Mouse (Mus musculus) cerebellum, adult (tissue): ENCODE results near the gene Btg3.
A peak's percentile ranks its signal among the peaks of the same experiment; 100 is the strongest.
"Not testable (repeated sequence)": the region's sequence is repeated elsewhere in the genome, so short reads cannot be mapped to it uniquely, and the experiment has no call there.

ENCODE experiments used
- ATAC-seq: cut with Nextera tagmentation; 2 replicates; pipeline ENCODE4 v1.9.2; 2017; ENCODE audit warnings: mild to moderate bottlenecking, moderate library complexity, mixed read lengths; ENCODE audit not compliant: insufficient number of reproducible peaks, low FRiP score, low TSS enrichment

Btg3 gene

GRCm38 (mm10) chr16:78376745-78377570 lies at the start of gene Btg3:
Gene Btg3 (minus strand): TSS chr16:78377192.
- peak; percentile 72 for ATAC-seq

- ATAC-seq = 0 out of 2 replicates have a peak, but pooled peaks have one; percentile 26
Observed at GRCm38 (mm10) chr16:78417733-78418132, 40.7 kb upstream of the Btg3 start.

DNA sequence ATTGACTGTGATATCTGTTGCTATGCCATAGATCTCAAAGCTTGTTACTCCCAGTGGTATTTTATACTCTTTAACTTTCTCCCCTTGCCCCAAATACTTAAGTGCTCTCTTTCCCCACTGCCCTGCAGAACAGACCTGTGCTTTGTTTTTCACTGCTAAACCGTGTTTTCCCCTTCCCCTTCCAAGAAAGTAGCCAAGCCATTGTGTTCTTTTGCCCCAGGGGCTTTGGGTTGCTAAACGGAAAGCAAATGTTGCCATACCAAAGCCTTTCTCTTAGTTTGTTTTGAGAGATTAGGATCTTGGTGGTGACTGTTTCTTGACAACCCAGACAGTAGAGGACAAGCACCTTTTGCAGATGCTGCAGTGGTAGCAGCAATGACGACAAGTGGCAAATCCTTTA lies 39.5 kb upstream of the Btg3 start:
- ATAC-seq = no peak

DNA sequence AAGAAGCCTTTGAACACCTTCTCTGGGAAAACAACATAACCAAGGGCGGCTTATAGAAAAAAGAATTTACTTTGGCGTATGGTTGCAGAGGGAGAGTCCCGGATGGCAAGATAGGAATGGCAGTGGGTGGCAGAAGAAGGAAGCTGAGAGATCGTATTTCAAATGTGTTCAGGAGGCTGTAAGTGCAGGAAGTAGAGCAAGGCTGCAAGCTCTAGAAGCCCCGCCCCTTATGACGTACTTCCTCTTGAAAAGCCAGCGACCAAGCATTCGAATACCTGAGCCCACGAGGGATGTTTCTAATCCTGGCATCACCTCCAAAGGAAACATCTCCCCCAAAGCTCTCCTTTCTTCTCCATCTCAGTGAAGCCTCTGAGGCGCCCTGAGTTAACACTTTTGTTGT lies 33.0 kb upstream of the Btg3 start:
- no peak for ATAC-seq

DNA sequence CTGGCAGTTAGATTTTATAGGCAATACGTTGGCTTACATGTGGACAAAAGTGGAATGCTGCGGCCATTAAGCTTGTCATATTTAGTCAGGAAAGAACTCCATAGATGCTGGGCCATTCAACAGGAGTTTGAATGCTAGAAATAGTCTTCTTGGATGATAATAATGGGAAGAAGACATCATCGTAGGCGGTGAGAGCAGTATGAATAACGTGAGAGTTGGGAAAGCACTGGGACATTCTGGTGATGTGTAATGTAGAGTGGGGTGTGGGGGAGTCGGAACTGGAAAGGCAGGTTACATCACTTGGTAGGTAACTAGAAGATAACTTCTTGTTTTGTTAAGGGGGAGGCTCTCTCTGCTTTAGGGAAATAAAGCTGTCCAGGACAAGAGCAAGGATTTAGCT lies 30.9 kb upstream of the Btg3 start:
- no peak for ATAC-seq

- ATAC-seq = no peak
Observed at GRCm38 (mm10) chr16:78406657-78407056, 29.7 kb upstream of the Btg3 start.

- no peak for ATAC-seq
Observed at GRCm38 (mm10) chr16:78402316-78402715, 25.3 kb upstream of the Btg3 start.

DNA sequence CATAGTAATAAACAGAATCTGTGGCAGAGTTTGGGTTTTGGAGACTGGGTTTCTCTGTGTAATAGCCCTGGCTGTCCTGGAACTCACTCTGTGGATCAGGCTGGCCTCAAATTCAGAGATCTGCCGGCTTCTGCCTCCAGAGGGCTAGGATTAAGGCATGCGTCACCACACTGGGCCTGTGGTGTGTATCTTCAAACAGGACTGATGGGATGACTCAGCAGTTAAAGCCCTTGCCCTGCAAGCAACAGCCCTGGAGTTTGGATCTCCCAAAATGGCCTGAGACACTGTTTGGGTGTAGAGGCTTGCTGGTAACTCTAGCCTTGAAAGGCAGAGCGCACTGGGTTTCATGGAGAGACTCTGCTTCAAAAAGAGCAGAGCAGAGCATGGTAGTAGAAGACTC lies 22.4 kb upstream of the Btg3 start:
- no peak for ATAC-seq

DNA sequence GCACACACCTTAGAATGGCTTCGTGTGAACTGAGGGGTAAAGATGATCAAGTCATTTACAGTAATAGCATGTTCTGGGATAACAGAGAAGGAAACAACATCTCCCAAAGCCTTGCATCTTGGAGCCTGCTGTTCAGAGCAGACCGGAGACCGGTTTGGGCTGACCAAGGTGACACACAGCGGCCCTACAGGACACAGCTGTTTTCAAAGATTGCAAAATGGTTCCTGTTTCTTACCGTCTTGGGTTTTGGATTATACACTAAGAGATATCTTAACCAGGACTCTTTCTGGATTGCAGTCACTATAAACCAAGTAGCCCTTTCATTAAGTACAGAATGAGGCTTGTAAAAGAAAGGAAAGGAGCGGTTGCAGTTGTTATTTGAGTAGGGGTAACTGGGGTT lies 21.7 kb upstream of the Btg3 start:
- no peak for ATAC-seq

GRCm38 (mm10) chr16:78391354-78391753 lies 14.4 kb upstream of the Btg3 start:
- ATAC-seq = no peak

DNA sequence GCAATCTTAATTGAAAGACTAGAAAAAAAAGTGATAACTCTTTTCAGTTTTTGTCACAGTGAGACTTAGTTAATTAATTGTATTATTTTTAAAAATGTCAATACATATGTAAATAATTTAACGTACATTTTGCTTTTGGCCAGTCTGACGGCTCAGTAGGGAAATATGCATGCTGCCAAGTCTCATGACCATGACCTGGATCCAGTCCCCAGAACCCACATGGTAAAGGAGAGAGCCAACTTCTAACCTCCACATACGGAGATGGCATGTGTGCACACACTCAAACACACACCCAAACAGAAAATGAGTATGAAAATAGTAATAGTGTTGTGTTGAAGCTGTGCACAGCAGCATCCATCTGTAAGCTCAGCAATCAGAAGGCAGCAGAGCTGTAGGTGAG lies 13.0 kb upstream of the Btg3 start:
- ATAC-seq = no peak

DNA sequence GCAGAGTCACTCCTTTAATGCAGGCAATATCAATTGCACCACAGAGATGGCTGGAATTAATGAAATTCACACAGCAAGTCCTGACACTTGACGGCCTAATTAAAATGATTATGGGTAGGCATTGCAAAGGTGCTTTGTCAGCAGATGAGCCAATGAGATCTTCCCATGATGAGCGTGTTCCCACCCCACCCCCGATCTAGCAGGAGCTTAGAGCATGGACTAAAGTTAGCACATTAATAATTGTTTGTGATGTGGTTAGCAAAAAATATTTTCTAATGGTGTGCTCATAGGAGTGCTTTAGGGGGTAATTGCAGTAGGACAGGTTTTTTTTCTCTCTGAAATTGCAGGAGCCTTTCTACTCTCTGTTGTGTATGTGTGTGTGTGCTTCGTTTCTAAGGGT lies 12.1 kb upstream of the Btg3 start:
- no peak for ATAC-seq

- no peak for ATAC-seq
Observed at GRCm38 (mm10) chr16:78378493-78378892, 1.5 kb upstream of the Btg3 start.

- ATAC-seq = peak; percentile 16
Observed at GRCm38 (mm10) chr16:78375821-78376691, 936 bp downstream of the Btg3 start.

GRCm38 (mm10) chr16:78375222-78375621 lies 1.8 kb downstream of the Btg3 start:
- ATAC-seq = no peak

DNA sequence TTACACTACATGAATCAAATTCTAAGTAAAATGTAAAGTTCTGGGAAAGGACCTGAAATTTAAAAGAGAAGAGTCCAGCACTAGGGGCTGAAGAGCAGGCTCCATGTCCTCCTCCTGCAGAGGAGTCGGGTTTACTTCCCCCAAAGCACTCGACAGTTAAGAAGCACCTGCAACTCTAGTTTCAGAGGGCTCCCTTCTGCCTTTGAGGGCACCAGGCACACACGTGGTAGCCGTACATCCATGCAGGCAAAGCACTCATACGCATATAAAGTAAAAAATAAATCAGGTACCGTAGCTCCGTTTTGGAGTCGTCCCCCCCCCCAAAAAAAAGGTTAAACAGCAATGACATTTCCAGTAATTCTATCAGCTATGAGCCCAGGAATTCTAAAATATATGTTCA lies 3.2 kb downstream of the Btg3 start:
- no peak for ATAC-seq

DNA sequence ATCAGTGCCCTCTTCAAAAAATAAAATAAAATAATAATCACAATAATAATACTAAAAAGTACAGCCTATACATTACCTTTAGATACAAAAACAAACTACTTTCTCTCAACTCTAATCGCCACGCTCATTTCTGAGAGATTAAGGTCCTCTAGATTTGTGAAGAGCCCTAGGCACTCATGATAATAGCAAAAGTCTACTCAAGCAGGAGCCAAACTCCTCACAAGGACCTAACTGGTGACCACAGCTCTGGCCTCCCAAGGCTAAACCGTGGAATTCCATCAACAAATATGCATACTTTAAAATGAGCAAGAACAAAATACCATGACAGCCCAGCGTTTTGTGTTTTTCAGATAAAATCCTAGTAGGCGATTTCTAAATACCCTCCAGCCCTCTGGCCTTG lies 4.2 kb downstream of the Btg3 start:
- no peak for ATAC-seq

DNA sequence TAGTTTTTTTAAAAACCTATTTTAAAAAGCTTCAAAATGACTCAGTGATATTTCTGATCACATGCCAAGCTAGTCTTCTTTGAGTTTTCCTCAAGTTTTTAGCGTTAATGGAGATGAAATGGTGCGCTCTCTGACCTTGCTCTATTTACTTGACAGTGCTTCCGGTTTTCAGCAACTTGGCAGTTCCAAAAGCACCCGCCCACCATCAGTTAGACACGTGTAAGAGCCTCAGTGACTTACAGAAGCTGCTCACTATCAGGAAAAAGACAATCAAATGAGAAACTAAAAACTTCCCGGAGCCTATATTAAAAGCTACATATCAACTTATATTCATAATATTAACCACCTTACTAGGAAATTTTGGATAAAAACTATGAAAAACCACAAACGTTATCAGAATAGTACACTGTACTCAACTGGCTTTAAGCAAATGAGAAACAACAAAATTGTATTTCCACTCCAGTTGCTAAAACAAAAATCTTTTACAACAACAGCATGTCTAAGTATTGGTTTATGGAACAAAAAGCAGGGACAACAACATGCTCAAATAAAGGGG lies 5.4 kb downstream of the Btg3 start:
- ATAC-seq = no peak

DNA sequence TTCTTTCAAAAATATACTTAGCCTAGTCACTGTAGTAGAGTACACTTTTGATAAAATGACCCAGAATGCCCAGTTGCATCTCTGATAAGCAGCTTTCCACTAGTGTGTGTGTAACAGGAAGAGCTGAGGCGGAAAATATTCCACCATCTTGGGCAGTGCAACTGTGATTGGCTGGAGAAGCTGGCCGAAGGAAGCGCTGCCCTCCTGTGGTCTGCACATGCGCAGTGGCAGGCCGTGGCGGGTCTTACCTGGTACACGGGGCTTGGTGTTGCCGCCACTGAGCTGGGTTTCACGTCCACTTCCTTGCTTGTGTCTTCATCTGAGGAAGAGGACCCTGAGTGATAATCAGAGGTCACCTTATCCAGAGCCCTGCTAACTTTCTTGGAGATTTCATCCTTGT lies 12.4 kb downstream of the Btg3 start:
- not testable (repeated sequence) for ATAC-seq

DNA sequence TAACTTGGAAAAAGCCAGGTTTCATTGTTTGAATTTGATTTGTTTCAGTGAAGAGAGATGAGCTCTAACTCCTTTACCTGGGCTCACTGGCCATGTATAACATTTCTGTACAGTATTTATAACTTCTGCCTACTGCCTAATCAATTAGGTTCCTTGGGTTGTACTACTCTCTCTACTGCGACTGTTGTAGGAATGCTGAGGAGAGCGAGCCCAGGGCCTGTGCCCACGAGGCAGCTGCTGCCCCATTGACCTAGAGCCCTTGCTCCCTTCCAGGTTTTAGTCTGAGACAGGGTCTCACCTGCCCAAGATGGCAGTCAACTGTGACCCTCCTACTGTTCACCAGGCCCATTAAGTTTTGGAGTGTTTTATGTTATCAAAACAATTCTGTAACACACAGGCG lies 15.5 kb downstream of the Btg3 start:
- ATAC-seq = no peak

GRCm38 (mm10) chr16:78357757-78358156 lies 19.2 kb downstream of the Btg3 start:
- ATAC-seq = no peak
